Mouse (Mus musculus): ENCODE results near the gene Dlg2.

Dlg2 gene

GRCm38 (mm10) chr7:91284167-91284566, 807.7 kb downstream of the Dlg2 start:
- no peak for DNase-seq (ENCODE audit: low spot score)

- DNase-seq (ENCODE audit: low spot score) = no peak
Measured at GRCm38 (mm10) chr7:91288324-91288723, 811.9 kb downstream of the Dlg2 start.

- DNase-seq (ENCODE audit: low spot score) = peak; percentile 37
Measured at GRCm38 (mm10) chr7:91296127-91296526, 819.7 kb downstream of the Dlg2 start.

- no peak for DNase-seq (ENCODE audit: low spot score)
Measured at GRCm38 (mm10) chr7:91311177-91311576, 834.7 kb downstream of the Dlg2 start.

GRCm38 (mm10) chr7:91345073-91345472, 868.6 kb downstream of the Dlg2 start:
- DNase-seq (ENCODE audit: low spot score) = no peak

- peak; percentile 30 for DNase-seq (ENCODE audit: low spot score)
Measured at GRCm38 (mm10) chr7:91369821-91370321, 893.4 kb downstream of the Dlg2 start.

GRCm38 (mm10) chr7:91382281-91382680, 905.8 kb downstream of the Dlg2 start:
- DNase-seq (ENCODE audit: low spot score) = no peak

- no peak for DNase-seq (ENCODE audit: low spot score)
Measured at GRCm38 (mm10) chr7:91383873-91384272, 907.4 kb downstream of the Dlg2 start.

GRCm38 (mm10) chr7:91389272-91389671, 912.8 kb downstream of the Dlg2 start:
- DNase-seq (ENCODE audit: low spot score) = no peak

- DNase-seq (ENCODE audit: low spot score) = no peak
Measured at GRCm38 (mm10) chr7:91397827-91398226, 921.4 kb downstream of the Dlg2 start.

GRCm38 (mm10) chr7:91412109-91412508, 935.6 kb downstream of the Dlg2 start:
- no peak for DNase-seq (ENCODE audit: low spot score)

- no peak for DNase-seq (ENCODE audit: low spot score)
Measured at GRCm38 (mm10) chr7:91414150-91414549, 937.7 kb downstream of the Dlg2 start.

GRCm38 (mm10) chr7:91414749-91415148, 938.3 kb downstream of the Dlg2 start:
- peak; percentile 46 for DNase-seq (ENCODE audit: low spot score)

- no peak for DNase-seq (ENCODE audit: low spot score)
Measured at GRCm38 (mm10) chr7:91420215-91420614, 943.7 kb downstream of the Dlg2 start.

- no peak for DNase-seq (ENCODE audit: low spot score)
Measured at GRCm38 (mm10) chr7:91423784-91424183, 947.3 kb downstream of the Dlg2 start.

- DNase-seq (ENCODE audit: low spot score) = no peak
Measured at GRCm38 (mm10) chr7:91429712-91430275, 953.3 kb downstream of the Dlg2 start.

- no peak for DNase-seq (ENCODE audit: low spot score)
Measured at GRCm38 (mm10) chr7:91431594-91432240, 955.2 kb downstream of the Dlg2 start.

- no peak for DNase-seq (ENCODE audit: low spot score)
Measured at GRCm38 (mm10) chr7:91432563-91432962, 956.1 kb downstream of the Dlg2 start.

- DNase-seq (ENCODE audit: low spot score) = no peak
Measured at GRCm38 (mm10) chr7:91434739-91435138, 958.3 kb downstream of the Dlg2 start.

GRCm38 (mm10) chr7:91440326-91440725, 963.9 kb downstream of the Dlg2 start:
- no peak for DNase-seq (ENCODE audit: low spot score)

- no peak for DNase-seq (ENCODE audit: low spot score)
Measured at GRCm38 (mm10) chr7:91442447-91443376, 966.2 kb downstream of the Dlg2 start.

GRCm38 (mm10) chr7:91443377-91443714, 966.9 kb downstream of the Dlg2 start:
- DNase-seq (ENCODE audit: low spot score) = no peak

- DNase-seq (ENCODE audit: low spot score) = no peak
Measured at GRCm38 (mm10) chr7:91443913-91444312, 967.4 kb downstream of the Dlg2 start.
